Mouse (Mus musculus) kidney, adult 2 months (tissue): Measurements from ENCODE around the gene Plekhb2. TPM values are rescaled to one million over a fixed set of nuclear protein-coding genes. Genes with fewer than 3 reads are reported as not detected.
A peak's percentile ranks its signal among the peaks of the same experiment; 100 is the strongest.

Experiments
- DNase-seq: peaks from one replicate; pipeline ENCODE4 v3.0.0; 2021
- H3K27ac ChIP-seq: fragments of 200-500 bp; 2 replicates; pipeline ENCODE4 v1.5.1; 2012; ENCODE audit warnings: low read depth, low read length, control low read depth, inconsistent platforms; ENCODE audit not compliant: insufficient read depth
- H3K27me3 ChIP-seq: fragments of 200-500 bp; replicated peaks from 2 replicates; pipeline ENCODE4 v1.6.1; 2012; ENCODE audit warnings: mild to moderate bottlenecking, moderate library complexity, low read length, inconsistent platforms; ENCODE audit not compliant: control insufficient read depth, insufficient read depth
- H3K36me3 ChIP-seq: fragments of 200-500 bp; 2 replicates; pipeline ENCODE4 v1.6.1; 2012; ENCODE audit warnings: mild to moderate bottlenecking, moderate library complexity, low read length, inconsistent platforms; ENCODE audit not compliant: control insufficient read depth, insufficient read depth
- H3K4me1 ChIP-seq: fragments of 200-500 bp; 2 replicates; pipeline ENCODE4 v1.6.1; 2011; ENCODE audit warnings: low read length; ENCODE audit not compliant: control insufficient read depth, insufficient read depth
- H3K4me3 ChIP-seq: fragments of 200-500 bp; 2 replicates; pipeline ENCODE4 v1.5.1; 2011; ENCODE audit warnings: mild to moderate bottlenecking, low read depth, low read length, control low read depth; ENCODE audit not compliant: insufficient read depth
- CTCF ChIP-seq: fragments of 200-500 bp; conservative IDR thresholded peaks from 2 replicates; pipeline ENCODE4 v1.5.1; 2011; ENCODE audit warnings: low read depth, mild to moderate bottlenecking, control low read depth, low read length, moderate library complexity, mixed read lengths; ENCODE audit not compliant: insufficient read depth, insufficient read length
- POLR2A ChIP-seq: fragments of 200-500 bp; IDR thresholded peaks from one replicate; pipeline ENCODE4 v1.6.1; 2011; ENCODE audit warnings: low read depth, low read length, control low read depth
- WGBS: fragments of 180-500 bp; shearing (Covaris S2); methylation state at CpG from one replicate; pipeline ENCODE4 v1.1.7; 2018; 5-methylcytosine and 5-hydroxymethylcytosine counted together
- polyA plus RNA-seq: library from polyadenylated mRNA; depleted of rRNA; stranded (reverse); fragments of >200 nt; gene quantifications from 2 replicates; pipeline ENCODE4 v1.2.3, GENCODE M21; 2012

Plekhb2 gene
- polyA plus RNA-seq, 1 experiment: 227 TPM

DNA sequence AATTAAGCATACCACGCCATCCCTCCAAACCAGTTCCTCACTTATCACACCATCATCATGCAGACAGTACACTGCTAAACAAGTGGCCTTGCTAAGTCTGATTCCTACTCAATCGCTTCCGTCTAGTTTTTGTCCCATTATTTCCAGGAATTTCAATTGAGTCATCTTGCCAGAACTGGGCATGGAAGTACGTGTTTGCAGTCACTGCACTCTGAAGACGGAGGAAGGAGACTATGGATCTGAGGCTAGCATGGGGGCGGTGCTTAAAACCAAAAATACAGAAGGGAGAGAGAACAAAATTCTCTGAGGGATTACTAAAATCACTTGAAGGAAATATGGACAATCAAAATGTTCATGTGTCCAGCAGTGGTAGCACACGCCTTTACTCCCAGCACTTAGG is 27.0 kb upstream of the Plekhb2 start:
- WGBS: 92% methylated on average over 7 of the region's 7 CpGs
- Histone ChIP-seq H3K4me3 (no peak overlapping the region), H3K4me1 (peaks cover 5% of the 10 kb centered on the region), H3K27ac (no peak overlapping the region), H3K36me3 (no peaks in the 10 kb centered on the region; the same call in 1 of the 2 replicates), H3K27me3 (no peaks in the 10 kb centered on the region)
- DNase-seq: no peak
- TF ChIP-seq POLR2A (no peak), CTCF (no peak)

DNA sequence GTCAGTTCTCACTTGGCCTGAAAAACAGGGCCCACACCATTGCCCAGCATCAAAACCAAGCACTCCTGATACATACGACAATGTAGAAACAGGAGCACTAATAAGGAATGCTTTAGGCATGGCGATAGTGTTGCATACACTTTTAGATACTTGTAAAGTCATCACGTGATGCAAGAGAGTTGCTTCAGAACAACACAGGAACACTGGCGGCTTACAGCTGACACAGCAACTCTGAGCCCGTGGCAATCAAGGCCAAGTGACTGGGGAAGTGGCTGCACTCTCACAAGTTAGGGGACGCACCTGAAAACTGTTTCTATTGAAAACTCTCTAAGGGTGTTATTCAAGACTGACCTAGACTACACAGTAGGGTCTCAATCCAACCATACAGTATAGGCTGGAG is 26.4 kb upstream of the Plekhb2 start:
- peaks cover 10% of the 10 kb centered on the region for H3K4me1 ChIP-seq
- peak; percentile 40 for DNase-seq
- H3K27ac ChIP-seq: no peak overlapping the region
- H3K36me3 ChIP-seq: no peaks in the 10 kb centered on the region; the same call in 1 of the 2 replicates
- WGBS: 72% methylated on average over 6 of the region's 6 CpGs
- TF ChIP-seq CTCF (no peak), POLR2A (no peak)
- H3K4me3 ChIP-seq: no peak overlapping the region
- H3K27me3 ChIP-seq: no peaks in the 10 kb centered on the region

DNA sequence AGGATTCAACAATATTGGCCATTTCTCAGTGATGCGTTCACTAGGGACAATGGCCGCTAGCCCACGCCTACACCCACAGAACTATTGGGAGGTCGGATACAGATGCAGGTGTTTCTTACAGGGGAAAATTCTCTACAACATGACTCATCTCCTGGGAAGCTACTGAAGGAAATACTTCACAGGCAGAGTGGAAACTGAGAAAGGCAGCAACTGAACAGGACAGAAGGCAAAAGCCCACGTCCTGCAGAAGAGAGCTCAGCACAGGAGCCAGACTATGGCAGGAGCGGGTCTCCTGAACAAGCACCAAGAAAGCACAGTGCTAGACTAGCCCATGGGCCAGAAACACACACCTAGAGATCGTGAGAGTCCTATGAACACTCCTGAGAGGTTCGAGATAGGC is 25.6 kb upstream of the Plekhb2 start:
- no peak for DNase-seq
- H3K4me3 ChIP-seq: no peak overlapping the region
- H3K27me3 ChIP-seq: no peaks in the 10 kb centered on the region
- no peaks in the 10 kb centered on the region; the same call in 1 of the 2 replicates for H3K36me3 ChIP-seq
- no peak overlapping the region for H3K27ac ChIP-seq
- TF ChIP-seq CTCF (no peak), POLR2A (no peak)
- WGBS: 77% methylated on average over 8 of the region's 8 CpGs
- peaks cover 15% of the 10 kb centered on the region for H3K4me1 ChIP-seq

DNA sequence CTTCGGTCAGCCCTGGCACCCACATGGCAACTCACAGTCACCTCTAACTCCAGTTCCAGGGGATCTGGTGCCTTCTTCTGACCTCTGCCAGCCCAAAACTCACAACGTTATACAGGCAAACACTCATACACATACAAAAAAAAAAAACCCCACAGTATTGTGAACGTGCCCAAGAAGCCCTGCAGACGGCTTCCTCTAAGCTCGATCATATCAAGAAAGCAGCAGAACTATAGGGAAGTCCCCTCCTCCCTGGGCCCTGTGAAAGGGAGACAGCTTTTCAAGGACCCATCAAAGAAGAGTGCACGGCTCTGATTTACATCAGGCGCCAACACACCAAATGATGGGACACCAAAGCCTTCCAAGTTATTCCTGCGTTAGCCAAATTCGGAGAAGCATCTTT is 23.9 kb upstream of the Plekhb2 start:
- H3K27ac ChIP-seq: no peak overlapping the region
- DNase-seq: no peak
- H3K4me3 ChIP-seq: no peak overlapping the region
- WGBS: 85% methylated on average over 9 of the region's 9 CpGs
- H3K4me1 ChIP-seq: peaks cover 21% of the 10 kb centered on the region
- no peak for TF ChIP-seq POLR2A
- TF ChIP-seq CTCF: no peak
- H3K36me3 ChIP-seq: no peaks in the 10 kb centered on the region; the same call in 1 of the 2 replicates
- H3K27me3 ChIP-seq: no peaks in the 10 kb centered on the region

DNA sequence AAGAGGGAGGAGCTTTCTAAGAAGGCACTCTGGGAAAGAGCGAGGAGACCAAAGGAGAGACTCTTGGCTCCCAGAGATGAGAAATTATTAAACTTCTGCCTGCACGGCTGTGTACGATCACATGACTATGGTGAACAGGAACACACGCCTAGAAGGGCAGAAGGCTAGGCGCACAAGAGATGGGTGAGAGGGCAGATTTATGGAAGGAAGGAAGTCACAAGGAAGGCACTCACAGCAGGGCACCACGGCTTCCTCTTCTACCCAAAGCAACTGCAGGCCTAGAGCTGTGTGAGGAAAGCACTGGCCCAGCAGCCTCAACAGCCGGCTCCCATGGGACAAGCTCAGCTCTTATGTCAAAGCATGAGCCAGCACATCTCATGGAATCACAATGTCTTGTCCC is 21.9 kb upstream of the Plekhb2 start:
- 30% methylated on average over 7 of the region's 7 CpGs for WGBS
- peak; percentile 82 for DNase-seq
- H3K4me1 ChIP-seq: peaks cover 25% of the 10 kb centered on the region
- no peaks in the 10 kb centered on the region for H3K27me3 ChIP-seq
- no peaks in the 10 kb centered on the region for H3K36me3 ChIP-seq
- TF ChIP-seq POLR2A: no peak
- TF ChIP-seq CTCF: no peak
- no peak overlapping the region for H3K4me3 ChIP-seq
- peak overlapping the region; percentile 7 for H3K27ac ChIP-seq

DNA sequence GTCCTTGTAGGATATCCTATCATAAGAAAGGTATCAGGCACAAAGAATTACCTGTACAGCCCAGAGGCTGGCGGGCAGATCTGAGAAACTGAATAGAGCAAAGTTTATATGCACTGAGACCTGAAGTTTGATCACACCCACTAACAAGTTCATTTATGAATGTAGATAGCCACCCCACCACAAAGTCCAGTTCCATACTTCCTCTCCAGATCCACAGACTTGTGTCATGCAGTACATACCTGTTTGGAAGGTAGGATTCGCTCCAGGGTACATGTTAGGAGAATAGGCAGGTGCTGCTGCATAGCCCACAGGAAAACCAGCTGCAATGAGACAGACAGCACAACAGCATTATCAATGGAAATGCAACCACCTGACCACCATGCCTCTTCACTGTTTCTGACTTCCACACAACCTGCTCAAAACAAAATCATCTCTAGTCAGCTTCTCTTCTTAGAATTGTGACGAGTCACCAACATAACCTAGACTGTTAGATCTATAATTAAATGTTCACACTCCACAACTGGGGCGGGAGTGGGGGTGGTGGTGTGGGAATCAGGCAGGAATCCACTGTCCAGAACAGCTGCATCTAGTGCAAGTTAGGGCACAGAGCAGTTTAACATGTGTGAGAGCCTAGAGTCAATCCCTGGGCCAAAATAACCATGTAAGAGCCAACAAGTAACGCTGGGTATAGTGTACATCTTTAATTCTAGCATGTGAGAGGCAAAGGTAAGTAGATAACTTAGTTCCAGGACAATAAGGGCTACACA is 21.1 kb upstream of the Plekhb2 start:
- Histone ChIP-seq H3K27ac (no peak overlapping the region), H3K36me3 (no peaks in the 10 kb centered on the region), H3K4me3 (no peak overlapping the region), H3K4me1 (peaks cover 23% of the 10 kb centered on the region), H3K27me3 (no peaks in the 10 kb centered on the region)
- TF ChIP-seq POLR2A (no peak), CTCF (no peak)
- WGBS: 84% methylated on average over 5 of the region's 5 CpGs
- DNase-seq: no peak

DNA sequence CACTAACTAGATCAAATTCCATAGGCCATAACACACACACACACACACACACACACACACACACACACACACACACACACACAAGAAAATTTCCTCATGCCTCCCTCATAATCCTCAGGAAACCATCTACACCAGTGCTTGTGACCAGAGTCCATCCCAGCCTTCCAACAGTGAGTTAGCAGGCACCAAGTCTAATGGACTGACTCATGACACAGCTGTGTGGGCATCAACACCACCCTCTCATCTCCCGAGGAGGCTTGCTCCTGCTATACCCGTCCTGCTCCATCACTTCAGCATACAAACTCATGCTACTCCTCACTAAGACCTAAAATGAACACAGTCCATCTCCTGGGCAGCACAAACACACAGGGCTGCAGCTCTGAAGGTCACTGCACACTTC is 18.8 kb upstream of the Plekhb2 start:
- 31% methylated on average over 2 of the region's 2 CpGs for WGBS
- H3K27me3 ChIP-seq: no peaks in the 10 kb centered on the region
- no peak overlapping the region for H3K27ac ChIP-seq
- TF ChIP-seq CTCF: no peak
- TF ChIP-seq POLR2A: no peak
- H3K36me3 ChIP-seq: no peaks in the 10 kb centered on the region
- peaks cover 22% of the 10 kb centered on the region for H3K4me1 ChIP-seq
- no peak overlapping the region for H3K4me3 ChIP-seq
- no peak for DNase-seq
